Mouse (Mus musculus) skeletal muscle tissue, adult 2 months (tissue): ENCODE results near the gene Enox1.
A peak's percentile ranks its signal among the peaks of the same experiment; 100 is the strongest.

Experiments used
- DNase-seq: peaks from one replicate; pipeline ENCODE4 v3.0.0-alpha.2; 2012; ENCODE audit warnings: low read depth, low spot score

Enox1 gene

GRCm38 (mm10) chr14:77371977-77372376, 215.4 kb downstream of the Enox1 start:
- DNase-seq = no peak

- DNase-seq = no peak
Measured at GRCm38 (mm10) chr14:77373119-77373518, 216.6 kb downstream of the Enox1 start.

- DNase-seq = no peak
Measured at GRCm38 (mm10) chr14:77375054-77375453, 218.5 kb downstream of the Enox1 start.

DNA sequence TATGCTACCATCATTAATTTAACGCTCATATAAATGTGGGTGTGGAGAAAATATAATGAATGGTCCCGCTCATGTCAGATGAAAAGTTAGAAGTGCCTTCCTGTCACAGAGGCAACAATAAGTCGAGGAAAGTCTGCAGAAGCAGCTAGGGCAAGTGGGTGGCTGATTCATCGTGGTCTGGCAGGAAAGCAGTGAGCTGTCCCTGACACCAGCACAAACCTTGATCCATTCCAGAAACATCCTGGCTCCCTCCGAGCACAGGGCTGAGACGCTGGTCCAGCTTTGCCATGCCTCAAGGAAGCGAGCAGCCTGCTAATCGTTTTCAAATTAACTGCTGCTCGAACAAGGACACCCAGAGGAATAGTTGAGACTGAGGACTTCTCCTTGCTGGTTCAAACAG, 219.1 kb downstream of the Enox1 start:
- DNase-seq = peak; percentile 32

- DNase-seq = no peak
Measured at GRCm38 (mm10) chr14:77376731-77377130, 220.2 kb downstream of the Enox1 start.

DNA sequence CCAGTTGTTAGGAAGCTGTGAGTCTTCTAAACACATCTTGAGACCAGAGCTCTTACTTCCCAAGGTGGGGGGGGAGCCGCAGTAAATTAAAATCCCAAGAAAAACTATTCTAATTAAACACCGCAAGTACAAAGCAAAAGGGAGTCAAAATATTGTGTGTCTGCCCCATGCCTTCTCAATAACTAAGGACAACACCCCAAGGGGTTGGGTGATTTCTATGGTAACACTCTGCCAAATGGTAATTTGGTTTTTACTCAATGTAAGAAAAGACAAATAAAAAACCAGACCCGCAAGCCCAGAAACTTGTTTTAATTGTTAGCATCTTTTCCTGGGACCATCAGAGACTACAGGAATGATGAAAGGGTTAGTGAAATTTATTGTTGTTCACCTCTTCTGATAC, 220.9 kb downstream of the Enox1 start:
- DNase-seq = no peak

DNA sequence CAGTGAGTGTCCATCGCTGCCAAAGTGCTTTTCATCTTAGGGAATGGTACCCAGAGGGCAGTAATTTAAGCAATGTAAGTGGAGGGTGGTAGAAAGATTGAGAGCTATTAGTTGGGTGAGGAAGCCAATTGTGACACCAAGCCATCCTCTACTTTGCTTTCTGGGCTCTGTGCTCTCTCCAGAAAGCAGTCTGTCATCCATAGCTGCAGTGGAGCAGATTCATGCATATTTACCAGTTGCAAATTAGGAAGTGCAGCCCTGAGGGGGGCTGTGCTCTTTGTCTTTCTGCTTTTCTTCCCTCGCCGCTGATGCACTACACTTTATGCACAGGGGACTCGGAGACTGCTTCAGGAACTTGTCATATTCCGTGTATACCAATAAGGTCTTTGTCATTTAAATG, 221.3 kb downstream of the Enox1 start:
- DNase-seq = no peak

DNA sequence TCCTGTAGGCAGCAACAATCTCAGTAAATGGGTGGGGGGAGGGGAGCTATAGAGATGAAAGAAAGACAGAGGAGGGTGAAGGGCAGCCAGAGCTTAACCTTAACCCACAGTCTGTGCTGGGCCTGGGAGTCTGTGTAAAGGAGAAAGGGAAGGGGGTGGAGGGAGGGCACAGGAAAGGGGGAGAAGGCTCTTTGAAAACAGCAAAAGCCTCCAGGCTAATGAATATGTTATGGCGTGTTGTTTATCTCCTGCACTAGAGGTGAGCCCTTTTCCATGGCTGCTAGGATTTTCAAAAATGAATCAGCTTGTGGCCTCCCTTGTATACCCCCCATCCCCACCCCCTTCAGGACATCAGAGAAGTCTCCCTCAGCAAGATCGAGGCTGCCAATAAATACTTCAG, 225.0 kb downstream of the Enox1 start:
- DNase-seq = no peak

DNA sequence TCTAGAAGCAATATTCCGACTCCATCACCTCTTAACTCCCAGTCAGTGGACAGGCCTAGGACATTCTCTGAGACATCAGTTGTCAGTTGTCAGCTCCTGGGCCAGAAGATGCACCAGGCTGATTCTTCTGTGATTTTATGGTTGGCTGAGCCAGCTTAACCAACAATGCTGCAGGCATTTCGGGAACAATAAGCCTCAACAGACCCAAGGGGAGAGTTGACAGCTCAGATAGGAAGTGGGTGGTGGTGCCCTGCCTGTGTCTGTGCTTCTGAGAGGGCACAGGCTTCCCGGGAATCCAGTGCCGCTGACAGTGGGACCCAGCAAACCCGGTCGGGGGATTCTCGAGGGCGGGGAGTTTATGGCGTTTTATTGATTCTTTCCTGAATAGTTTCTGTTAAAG, 229.1 kb downstream of the Enox1 start:
- no peak for DNase-seq

DNA sequence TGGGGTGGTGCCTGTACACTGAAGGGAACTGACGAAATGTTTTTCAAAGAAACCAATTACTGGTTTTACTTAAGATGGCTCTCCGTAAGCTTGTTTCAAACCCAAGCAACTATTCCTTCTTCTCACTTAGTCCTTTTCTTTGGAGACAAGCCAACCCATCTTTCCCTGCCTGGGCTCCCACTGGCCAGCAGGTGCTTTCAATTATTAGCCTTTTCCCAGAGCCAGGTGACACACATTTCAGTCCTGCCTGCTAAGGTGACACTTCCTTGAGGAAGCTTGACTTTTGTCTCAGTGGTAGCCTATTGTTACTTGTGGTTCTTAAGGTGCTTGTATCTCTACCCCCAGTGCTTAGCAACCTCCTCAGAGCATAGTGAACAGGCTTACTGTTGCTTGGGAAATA, 231.3 kb downstream of the Enox1 start:
- no peak for DNase-seq

GRCm38 (mm10) chr14:77389276-77389675, 232.7 kb downstream of the Enox1 start:
- DNase-seq = no peak

GRCm38 (mm10) chr14:77392476-77392875, 235.9 kb downstream of the Enox1 start:
- DNase-seq = no peak

DNA sequence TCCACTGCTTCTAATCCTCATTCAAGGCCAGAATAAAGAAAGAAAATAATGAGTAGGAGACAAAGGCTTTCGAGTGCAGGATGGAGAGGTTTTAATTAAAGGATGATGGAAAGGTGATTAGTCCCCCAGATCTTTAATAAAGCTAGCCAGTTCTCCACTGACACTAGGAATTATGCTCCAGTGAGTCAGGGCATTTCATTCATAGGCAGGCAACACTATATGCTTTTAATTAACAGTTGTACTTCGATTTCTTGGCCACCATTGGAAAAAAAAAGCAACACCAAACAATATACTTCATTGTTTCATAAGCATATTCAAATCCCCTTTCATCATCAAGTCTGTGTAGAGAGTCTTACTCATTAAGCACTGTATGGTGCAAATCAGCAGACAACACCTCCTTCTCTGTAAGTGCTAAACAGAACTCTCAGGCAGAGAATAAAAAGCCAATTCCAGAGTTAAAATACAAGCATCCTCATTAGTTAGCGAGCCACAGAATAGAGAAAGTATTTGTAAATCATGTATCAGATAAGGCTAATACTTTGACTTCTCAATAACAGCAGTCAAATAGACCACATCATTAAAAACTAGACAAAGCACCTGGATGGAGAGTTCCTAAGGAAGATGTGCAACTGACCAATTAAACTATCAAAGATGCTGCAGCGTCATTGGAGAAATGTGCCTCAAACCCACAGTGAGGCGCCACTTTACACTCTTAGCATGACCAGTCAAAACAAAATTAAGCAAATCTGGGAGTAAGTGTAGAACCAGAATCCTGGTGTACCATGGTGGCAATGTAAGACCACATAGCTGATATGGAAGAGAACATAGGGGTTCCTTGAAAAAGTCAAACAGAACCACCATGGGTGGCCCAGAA, 249.9 kb downstream of the Enox1 start:
- DNase-seq = no peak

- DNase-seq = no peak
Measured at GRCm38 (mm10) chr14:77409271-77409940, 252.8 kb downstream of the Enox1 start.

- DNase-seq = no peak
Measured at GRCm38 (mm10) chr14:77410354-77410753, 253.8 kb downstream of the Enox1 start.

GRCm38 (mm10) chr14:77413106-77413505, 256.5 kb downstream of the Enox1 start:
- no peak for DNase-seq

- no peak for DNase-seq
Measured at GRCm38 (mm10) chr14:77416358-77416757, 259.8 kb downstream of the Enox1 start.

- DNase-seq = peak; percentile 13
Measured at GRCm38 (mm10) chr14:77421031-77421430, 264.5 kb downstream of the Enox1 start.

DNA sequence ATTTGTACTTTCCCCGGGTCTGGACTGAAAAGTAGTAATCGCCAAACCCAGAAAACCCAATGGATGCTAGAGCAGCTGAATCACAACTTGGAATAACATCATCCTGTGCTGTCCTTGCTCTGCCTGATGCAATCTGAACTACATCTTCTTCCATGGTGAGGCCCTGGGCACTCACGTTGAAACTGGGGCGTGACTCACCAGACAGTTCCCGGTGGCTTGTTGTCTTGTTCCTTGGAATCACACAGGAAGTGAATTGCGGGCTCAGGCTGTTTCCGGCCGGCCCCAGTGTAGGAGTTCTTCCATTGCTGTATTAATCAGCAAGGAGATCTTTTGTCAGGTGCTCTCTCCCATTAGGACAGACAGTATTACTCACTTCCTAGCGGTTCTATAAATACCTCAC, 266.6 kb downstream of the Enox1 start:
- DNase-seq = no peak

- DNase-seq = no peak
Measured at GRCm38 (mm10) chr14:77439426-77439825, 282.9 kb downstream of the Enox1 start.

- peak; percentile 30 for DNase-seq
Measured at GRCm38 (mm10) chr14:77440805-77441204, 284.2 kb downstream of the Enox1 start.

DNA sequence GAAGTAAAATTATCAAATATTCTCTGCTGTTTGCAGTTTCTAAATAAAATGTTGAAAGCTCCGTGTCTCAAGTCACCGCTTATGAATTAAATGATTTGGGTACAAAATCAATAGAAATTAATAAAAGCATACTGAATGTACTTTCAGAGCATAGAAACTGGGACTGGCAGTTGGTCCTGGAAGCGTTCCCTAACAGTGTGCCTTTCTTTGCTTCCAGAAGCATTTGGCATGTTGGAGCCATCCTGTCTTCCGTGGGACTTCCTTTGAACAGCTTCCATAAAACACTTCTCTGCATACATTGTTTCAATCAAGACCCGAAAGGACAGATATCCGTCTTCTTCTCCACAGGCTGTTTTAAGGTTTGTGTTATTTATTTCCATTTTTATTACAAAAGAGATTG, 285.0 kb downstream of the Enox1 start:
- DNase-seq = no peak

DNA sequence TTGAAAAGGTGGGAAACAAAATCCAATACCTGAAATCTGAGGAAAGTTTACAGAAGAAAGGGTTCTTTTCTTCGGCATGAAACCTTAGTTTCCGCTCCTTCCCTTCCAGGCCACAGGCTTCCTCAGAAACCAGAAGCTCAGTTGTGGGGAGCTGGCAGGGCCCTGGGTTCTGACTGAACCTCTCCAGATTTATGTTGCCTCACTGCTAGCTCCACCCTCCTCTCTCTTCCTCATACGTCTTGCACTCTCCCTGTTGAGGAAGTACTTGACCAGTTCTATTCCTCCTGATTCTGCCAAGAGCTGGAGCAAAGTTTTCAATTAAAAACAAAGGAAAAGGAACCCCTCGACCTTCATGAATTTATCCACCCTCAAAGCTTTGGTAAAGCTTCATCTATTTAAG, 291.4 kb downstream of the Enox1 start:
- DNase-seq = no peak
